Mouse (Mus musculus) CH12.LX (cell line): ENCODE results near the gene Agap1.

ENCODE experiments used
- CHD1 ChIP-seq: IDR thresholded peaks from 2 replicates; pipeline ENCODE4 v1.6.1; 2012; ENCODE audit warnings: low read depth, low read length, improper control_type of control experiment, inconsistent platforms
- CHD2 ChIP-seq: IDR thresholded peaks from 2 replicates; pipeline ENCODE4 v1.6.1; 2011; ENCODE audit warnings: low read length, improper control_type of control experiment
- CTCF ChIP-seq, 2 experiments: IDR thresholded peaks in 1 of 2; conservative IDR thresholded peaks in 1 of 2; 2 replicates each; pipeline ENCODE4 v1.5.1; 2011 to 2012; ENCODE audit warnings: low read depth in 2 of 2, low read length in 2 of 2, improper control_type of control experiment in 1 of 2, inconsistent platforms in 1 of 2, mild to moderate bottlenecking in 1 of 2, moderate library complexity in 1 of 2
- E2F4 ChIP-seq: IDR thresholded peaks from 2 replicates; pipeline ENCODE4 v1.6.1; 2011; ENCODE audit warnings: low read depth, low read length, improper control_type of control experiment; ENCODE audit not compliant: insufficient replicate concordance
- EP300 ChIP-seq: IDR thresholded peaks from 2 replicates; pipeline ENCODE4 v1.6.1; 2011; ENCODE audit warnings: low read length, improper control_type of control experiment
- HCFC1 ChIP-seq: IDR thresholded peaks from 2 replicates; pipeline ENCODE4 v1.6.1; 2012; ENCODE audit warnings: low read depth, mild to moderate bottlenecking, inconsistent platforms, low read length, improper control_type of control experiment
- MXI1 ChIP-seq: IDR thresholded peaks from 2 replicates; pipeline ENCODE4 v1.6.1; 2011; ENCODE audit warnings: mild to moderate bottlenecking, low read depth, low read length, improper control_type of control experiment
- POLR2A ChIP-seq: IDR thresholded peaks from 2 replicates; pipeline ENCODE4 v1.6.1; 2011; ENCODE audit warnings: low read depth, mild to moderate bottlenecking, improper control_type of control experiment, low read length
- POLR2AphosphoS2 ChIP-seq: IDR thresholded peaks from 2 replicates; pipeline ENCODE4 v1.6.1; 2011; ENCODE audit warnings: low read depth, low read length, improper control_type of control experiment
- SIN3A ChIP-seq: IDR thresholded peaks from 2 replicates; pipeline ENCODE4 v1.6.1; 2012; ENCODE audit warnings: low read length, improper control_type of control experiment, inconsistent platforms
- SMC3 ChIP-seq: IDR thresholded peaks from 2 replicates; pipeline ENCODE4 v1.6.1; 2011; ENCODE audit warnings: low read depth, low read length, improper control_type of control experiment
- ZC3H11A ChIP-seq: IDR thresholded peaks from 2 replicates; pipeline ENCODE4 v1.6.1; 2012; ENCODE audit warnings: low read depth, mild to moderate bottlenecking, inconsistent platforms, low read length, improper control_type of control experiment

DNA sequence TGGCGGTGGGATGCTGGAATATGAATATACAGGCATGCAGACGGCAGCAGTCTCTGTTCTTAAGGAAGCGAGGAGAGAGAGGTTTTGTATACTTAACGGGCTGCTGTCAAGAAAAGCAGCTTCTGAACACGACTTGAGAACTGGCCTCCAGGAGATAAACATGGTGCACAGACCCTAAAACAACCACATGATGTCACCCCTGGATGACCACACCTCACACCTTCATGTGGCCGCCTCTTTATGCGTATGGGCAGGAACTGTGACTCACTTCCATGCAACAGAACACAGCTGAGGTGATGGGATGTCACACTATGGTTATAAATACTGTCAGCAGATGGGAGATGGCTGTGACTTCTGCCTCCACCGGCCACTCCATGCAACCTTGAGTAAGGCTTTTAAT, 28.5 kb upstream of the Agap1 start:
- TF ChIP-seq CTCF (conservative IDR thresholded peaks at IDR 0.05 in 1 of 2, IDR thresholded peaks at IDR 0.05 in 1 of 2; ENCODE audit: low read depth in 2 of 2, low read length in 2 of 2) (no peak), SMC3 (no peak), E2F4 (no peak), HCFC1 (no peak), ZC3H11A (no peak), CHD2 (no peak), SIN3A (no peak), MXI1 (no peak), POLR2AphosphoS2 (no peak), CHD1 (no peak), EP300 (no peak), POLR2A (no peak)
